8 mouse cellular contexts compared by ENCODE assay signal in the genomic region with DNA sequence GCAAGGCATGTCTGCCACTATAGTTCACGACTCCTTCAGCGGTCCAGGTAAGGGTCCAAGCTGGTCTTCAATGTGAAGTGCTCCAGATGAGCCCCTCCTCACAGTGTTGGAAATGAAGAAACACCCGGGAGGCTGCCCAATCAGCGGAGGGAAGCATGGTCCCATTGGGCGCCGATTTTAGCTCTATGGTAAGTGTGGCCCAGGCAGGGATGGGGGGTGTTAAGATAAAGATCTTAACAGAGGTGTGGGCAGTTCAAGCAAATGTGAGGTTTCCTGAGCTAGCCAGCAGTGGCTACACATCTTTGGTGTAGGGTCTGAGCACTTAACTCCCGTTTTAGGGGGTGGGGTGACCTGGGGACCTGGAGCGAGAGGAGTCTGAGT. TPM values are rescaled to one million over a fixed set of nuclear protein-coding genes. Genes with fewer than 3 reads are reported as not detected.
DNase-seq lines count a peak whose midpoint lies in the region; ATAC-seq and TF ChIP-seq lines count a peak whose summit lies in the region.

No protein-coding gene starts in this region.

- no peaks in the 10 kb centered on the region for H3K4me1 ChIP-seq in kidney, embryonic 14.5 days (ENCODE audit: control insufficient read depth, insufficient read depth, low read length)
- H3K4me1 ChIP-seq in bone marrow macrophage, adult 2 months (ENCODE audit: control insufficient read depth, insufficient read depth, low read length), result no peaks in the 10 kb centered on the region
- no peaks in the 10 kb centered on the region for H3K4me1 ChIP-seq in heart, postnatal 0 days (ENCODE audit: control insufficient read depth, insufficient read depth)

- H3K9me3 ChIP-seq in kidney, embryonic 14.5 days (ENCODE audit: control insufficient read depth, low read length), result no peaks in the 10 kb centered on the region
- H3K9me3 ChIP-seq in heart, postnatal 0 days (replicated peaks; ENCODE audit: control insufficient read depth, low read length), result no peaks in the 10 kb centered on the region

- H3K9ac ChIP-seq in kidney, embryonic 14.5 days (ENCODE audit: low read depth, low read length), result peak overlapping the region; percentile 90
- H3K9ac ChIP-seq in heart, postnatal 0 days (replicated peaks; ENCODE audit: low read depth, low read length), result peak overlapping the region; percentile 70; the same call in 1 of the 2 replicates

- TF ChIP-seq CTCF in bone marrow macrophage, adult 2 months (IDR thresholded peaks at IDR 0.05; ENCODE audit: low read depth, low read length), result no peak
- TF ChIP-seq CTCF in heart, postnatal 0 days (IDR thresholded peaks at IDR 0.05; ENCODE audit: low read depth), result no peak

- H3K4me3 ChIP-seq in kidney, embryonic 14.5 days (ENCODE audit: low read length), result peak overlapping the region; percentile 73
- peak overlapping the region; percentile 47; the same call in 1 of the 2 replicates for H3K4me3 ChIP-seq in bone marrow macrophage, adult 2 months (ENCODE audit: insufficient read depth, low read length)
- peak overlapping the region; percentile 82 for H3K4me3 ChIP-seq in heart, postnatal 0 days (ENCODE audit: low read depth, low read length)

- TF ChIP-seq POLR2A in bone marrow macrophage, adult 2 months (IDR thresholded peaks at IDR 0.05; ENCODE audit: borderline replicate concordance, low read depth, low read length), result no peak

- no peaks in the 10 kb centered on the region for H3K27me3 ChIP-seq in kidney, embryonic 14.5 days (ENCODE audit: control insufficient read depth, insufficient read depth, low read length)
- peaks cover 8% of the 10 kb centered on the region; the same call in 1 of the 2 replicates for H3K27me3 ChIP-seq in heart, postnatal 0 days (ENCODE audit: control insufficient read depth, insufficient read depth, low read length)

- no peak for DNase-seq in kidney, postnatal 4 days
- DNase-seq in heart, postnatal 0 days (ENCODE audit: low spot score), result no peak
- no peak for DNase-seq in adrenal gland, postnatal 14 days
- DNase-seq in yolk sac, embryonic 10.5 days (ENCODE audit: low spot score), result no peak
- no peak for DNase-seq in cerebellum, adult 11-12 months

- TF ChIP-seq EP300 in heart, postnatal 0 days (IDR thresholded peaks at IDR 0.05; ENCODE audit: low read depth), result no peak

- peak overlapping the region; percentile 83; the same call in 1 of the 2 replicates for H3K27ac ChIP-seq in kidney, embryonic 14.5 days (ENCODE audit: low read depth, low read length)
- no peak overlapping the region for H3K27ac ChIP-seq in bone marrow macrophage, adult 2 months (ENCODE audit: insufficient read depth, low read depth, low read length)
- H3K27ac ChIP-seq in heart, postnatal 0 days (ENCODE audit: low read depth), result no peak overlapping the region

- H3K4me2 ChIP-seq in kidney, embryonic 14.5 days (replicated peaks; ENCODE audit: low read depth, low read length), result peak overlapping the region; percentile 59
- H3K4me2 ChIP-seq in heart, postnatal 0 days (ENCODE audit: low read depth, low read length), result peak overlapping the region; percentile 93

- no peak for ATAC-seq in kidney, embryonic 14.5 days (ENCODE audit: low FRiP score, low TSS enrichment)
- ATAC-seq in heart, postnatal 0 days (ENCODE audit: insufficient read depth, low read depth), result no peak
- 0 out of 2 replicates have a peak, but pooled peaks have one; percentile 13 for ATAC-seq in megakaryocyte progenitor cell, adult 5-6 weeks (replicated peaks; ENCODE audit: poor library complexity)

- WGBS in kidney, embryonic 14.5 days, result 7% methylated on average over 8 of the region's 8 CpGs
- WGBS in heart, postnatal 0 days, result 6% methylated on average over 8 of the region's 8 CpGs

- H3K36me3 ChIP-seq in kidney, embryonic 14.5 days (ENCODE audit: control insufficient read depth, insufficient read depth, low read length), result no peaks in the 10 kb centered on the region
- H3K36me3 ChIP-seq in heart, postnatal 0 days (replicated peaks; ENCODE audit: control insufficient read depth, insufficient read depth, low read length), result no peaks in the 10 kb centered on the region

RNA-seq across cellular contexts. Expression of a gene that starts 0.3 kb away (rescaled TPM):
- 0.67 and 3.0 TPM in 2 replicates for polyA plus RNA-seq in kidney, embryonic 14.5 days (2014; fragmentation: Nextera tagmentation; extraction: Ambion mirVana)
- not detected in 2 replicates for polyA plus RNA-seq in bone marrow macrophage, adult 2 months (2012; ENCODE audit: insufficient read depth, insufficient read length, missing spikeins)
- 0.23 and 0.69 TPM in 2 replicates for total RNA-seq in heart, postnatal 0 days (2014; rRNA removed; ENCODE audit: low replicate concordance)
- polyA plus RNA-seq in heart, postnatal 0 days (2015; fragmentation: Nextera tagmentation; extraction: Ambion mirVana), result 0.16 and 0.18 TPM in 2 replicates
- not detected in 2 replicates for total RNA-seq in megakaryocyte progenitor cell, adult 5-6 weeks (2015)
- not detected in 2 replicates for total RNA-seq in megakaryocyte progenitor cell, adult 5-6 weeks (2017)
- 2.3 and 3.4 TPM in 2 replicates for total RNA-seq in adrenal gland, postnatal 14 days (2021)
